Mouse (Mus musculus): ENCODE results near the gene Ctu1.
"Not testable (repeated sequence)": the region's sequence is repeated elsewhere in the genome, so short reads cannot be mapped to it uniquely, and the experiment has no call there.

The Ctu1 gene

DNA sequence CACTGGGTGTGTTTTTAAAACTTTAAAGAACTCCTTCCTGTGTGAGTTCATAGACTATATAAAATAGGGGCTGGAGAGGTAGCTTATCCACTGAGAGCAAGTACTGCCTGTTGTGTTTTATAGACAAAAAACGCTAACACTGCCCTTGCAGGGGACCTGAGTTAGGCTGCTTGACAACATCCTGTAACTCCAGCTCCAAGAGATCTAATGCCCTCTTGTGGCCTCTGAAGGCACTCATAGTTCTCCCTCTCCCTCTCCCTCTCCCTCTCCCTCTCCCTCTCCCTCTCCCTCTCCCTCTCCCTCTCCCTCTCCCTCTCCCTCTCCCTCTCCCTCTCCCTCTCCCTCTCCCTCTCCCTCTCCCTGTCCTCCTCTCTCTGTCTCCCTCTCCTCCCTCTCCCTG is 10.7 kb downstream of the Ctu1 start:
- DNase-seq, result not testable (repeated sequence)

GRCm38 (mm10) chr7:43685088-43685487 is 13.3 kb downstream of the Ctu1 start:
- DNase-seq, result no peak

- no peak for DNase-seq
Observed at GRCm38 (mm10) chr7:43690118-43690517, 18.3 kb downstream of the Ctu1 start, which contains the start of gene Klk14. Gene Klk14, plus strand, starts transcription at chr7:43690418.

- DNase-seq, result no peak
Observed at GRCm38 (mm10) chr7:43710031-43710430, 38.2 kb downstream of the Ctu1 start.

- no peak for DNase-seq
Observed at GRCm38 (mm10) chr7:43712267-43712666, 40.5 kb downstream of the Ctu1 start, which contains the start of gene Klk13. Gene Klk13, plus strand, starts transcription at chr7:43712567.

GRCm38 (mm10) chr7:43712917-43713316 is 41.1 kb downstream of the Ctu1 start:
- DNase-seq, result no peak

DNA sequence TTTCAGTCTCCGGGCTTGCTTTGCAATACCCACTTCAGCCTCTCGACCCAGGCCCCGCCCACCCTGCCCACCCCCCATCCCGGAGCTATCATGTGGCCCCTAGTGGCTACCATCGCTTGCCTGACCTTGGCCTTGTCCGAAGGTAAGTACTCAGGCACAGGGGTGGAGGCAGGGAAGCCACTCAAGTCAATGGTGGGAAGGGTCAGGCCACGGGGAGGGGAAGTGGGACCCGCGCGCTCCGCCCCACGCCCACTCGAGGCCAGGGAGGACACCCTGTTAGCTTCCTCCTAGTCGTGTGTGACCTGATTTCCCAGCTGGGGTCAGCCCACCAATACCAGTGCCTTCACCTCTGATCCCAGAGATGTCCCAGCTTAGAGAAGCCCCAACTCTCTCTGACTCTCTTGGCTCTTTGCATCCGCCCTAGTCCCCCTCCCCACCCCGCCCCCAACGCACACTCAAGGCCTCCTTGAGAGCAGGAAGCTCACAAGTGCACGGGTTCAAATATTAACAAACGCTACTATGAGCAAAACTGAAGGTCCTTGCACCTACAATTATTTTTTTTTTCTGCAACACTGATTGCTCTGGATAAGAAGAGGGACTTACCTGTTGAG is 42.0 kb downstream of the Ctu1 start:
- DNase-seq, result no peak
